Mouse (Mus musculus) megakaryocyte, embryonic 14.5 days (primary cell): ENCODE results near the gene Gdap1l1.

Experiments used
- FLI1 ChIP-seq: IDR thresholded peaks from 2 replicates; pipeline ENCODE4 v1.6.1; 2012; ENCODE audit warnings: low read length, inconsistent platforms, mixed read lengths
- GATA1 ChIP-seq: IDR thresholded peaks from 3 replicates; pipeline ENCODE4 v1.6.1; 2012; ENCODE audit warnings: mixed read lengths, low read length, inconsistent platforms, borderline replicate concordance

DNA sequence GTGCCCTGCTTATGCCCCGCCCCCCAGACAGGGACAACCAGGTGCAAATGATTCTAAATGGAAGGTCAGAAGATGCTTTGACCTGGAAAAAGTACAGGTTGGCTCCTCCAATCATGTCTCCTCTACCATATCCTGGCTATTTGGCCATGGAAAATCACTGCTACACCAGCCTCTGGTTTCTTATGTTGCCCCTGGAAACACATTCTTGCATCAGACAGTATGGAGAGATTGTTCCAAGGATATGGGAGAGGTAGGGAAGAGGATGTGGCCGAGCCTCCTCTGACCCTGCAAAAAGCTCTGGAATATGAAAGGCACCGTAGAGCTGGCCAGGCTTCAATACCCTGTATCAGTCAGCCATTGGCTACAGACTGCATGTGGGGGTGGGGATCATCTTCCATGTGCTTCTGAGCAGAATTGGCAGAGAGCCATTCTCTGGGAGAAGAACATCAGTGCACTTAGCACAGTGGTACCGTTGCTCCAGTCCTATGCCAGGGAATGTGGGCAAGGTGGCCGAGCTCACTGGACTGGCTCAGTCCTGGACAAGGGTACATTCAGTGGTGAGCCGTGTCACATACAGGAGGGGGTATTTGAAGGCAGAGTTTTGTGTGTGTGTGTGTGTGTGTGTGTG is 12.5 kb downstream of the Gdap1l1 start:
- no peak for TF ChIP-seq GATA1
- no peak for TF ChIP-seq FLI1
